Comparison of ENCODE assay signal across 8 mouse cellular contexts in genomic region chr6:94700067-94700491, GRCm38 (mm10). TPM values are rescaled to one million over a fixed set of nuclear protein-coding genes. Genes with fewer than 3 reads are reported as not detected.
DNase-seq lines count a peak whose midpoint lies in the region; ATAC-seq lines count a peak whose summit lies in the region.

TSS of gene Lrig1 (minus strand) at chr6:94700158.

- 0% methylated on average over 35 of the region's 40 CpGs for WGBS in embryonic facial prominence, embryonic 13.5 days
- under 1% methylated on average over 39 of the region's 40 CpGs for WGBS in midbrain, embryonic 11.5 days

- no peaks in the 10 kb centered on the region for H3K36me3 ChIP-seq in embryonic facial prominence, embryonic 13.5 days
- no peaks in the 10 kb centered on the region for H3K36me3 ChIP-seq in midbrain, embryonic 11.5 days (ENCODE audit: control insufficient read depth, insufficient read depth, low read length)

- H3K27ac ChIP-seq in embryonic facial prominence, embryonic 13.5 days = peak within 1 kb of the TSS; percentile 92
- H3K27ac ChIP-seq in midbrain, embryonic 11.5 days (ENCODE audit: low read depth, low read length) = peak within 1 kb of the TSS; percentile 87

- peak; percentile 88 to 95 for DNase-seq in adrenal gland, postnatal 4 days (ENCODE audit: low spot score in 2 of 2)
- DNase-seq in heart, adult 11 months = peak; percentile 100
- DNase-seq in kidney, adult 11 months = peak; percentile 99
- peak; percentile 99 for DNase-seq in left cerebral cortex, postnatal 4 days
- DNase-seq in midbrain, embryonic 11.5 days (ENCODE audit: low spot score, missing footprints) = peak; percentile 99
- DNase-seq in right cerebral cortex, postnatal 4 days = peak; percentile 93
- peak; percentile 98 for DNase-seq in yolk sac, embryonic 10.5 days (ENCODE audit: low spot score)

- no peaks in the 10 kb centered on the region for H3K9me3 ChIP-seq in embryonic facial prominence, embryonic 13.5 days
- H3K9me3 ChIP-seq in midbrain, embryonic 11.5 days (ENCODE audit: control insufficient read depth, low read length) = no peaks in the 10 kb centered on the region

- ATAC-seq in embryonic facial prominence, embryonic 13.5 days (ENCODE audit: insufficient number of reproducible peaks, insufficient read depth, low FRiP score, low TSS enrichment, low read depth) = peak; percentile 99
- ATAC-seq in midbrain, embryonic 11.5 days (ENCODE audit: low FRiP score) = peak; percentile 99

- peak within 1 kb of the TSS; percentile 97 for H3K4me3 ChIP-seq in embryonic facial prominence, embryonic 13.5 days
- H3K4me3 ChIP-seq in midbrain, embryonic 11.5 days (ENCODE audit: low read depth, low read length) = peak within 1 kb of the TSS; percentile 90

- H3K9ac ChIP-seq in embryonic facial prominence, embryonic 13.5 days = peak within 1 kb of the TSS; percentile 98
- H3K9ac ChIP-seq in midbrain, embryonic 11.5 days (ENCODE audit: low read length) = peak within 1 kb of the TSS; percentile 94

- peaks cover 38% of the 10 kb centered on the region for H3K27me3 ChIP-seq in embryonic facial prominence, embryonic 13.5 days
- no peaks in the 10 kb centered on the region; the same call in 1 of the 2 replicates for H3K27me3 ChIP-seq in midbrain, embryonic 11.5 days (ENCODE audit: control insufficient read depth, insufficient read depth, low read length)

- intact Hi-C loops in left cerebral cortex, postnatal 4 days (cut with DNase I) = loop anchor here (5.0 kb wide), 1 partner anchor 267 kb away; no protein-coding TSS in a partner anchor

- peak within 1 kb of the TSS; percentile 90 for H3K4me2 ChIP-seq in embryonic facial prominence, embryonic 13.5 days
- H3K4me2 ChIP-seq in midbrain, embryonic 11.5 days = peak within 1 kb of the TSS; percentile 90

- peaks cover 54% of the 10 kb centered on the region for H3K4me1 ChIP-seq in embryonic facial prominence, embryonic 13.5 days
- peaks cover 31% of the 10 kb centered on the region for H3K4me1 ChIP-seq in midbrain, embryonic 11.5 days (ENCODE audit: control insufficient read depth, insufficient read depth, low read length)

RNA-seq across cellular contexts. Expression of gene Lrig1, which starts in this region (rescaled TPM):
- 10 to 100 TPM; 14.5 to 15.3 TPM for total RNA-seq in adrenal gland, postnatal 4 days (2021)
- polyA plus RNA-seq in embryonic facial prominence, embryonic 13.5 days (2015; fragmentation: Nextera tagmentation; extraction: Ambion mirVana) = 17.4 and 18.9 TPM in 2 replicates
- total RNA-seq in left cerebral cortex, postnatal 4 days (2021) = 10 to 100 TPM; 28.3 to 32.8 TPM
- polyA plus RNA-seq in midbrain, embryonic 11.5 days (2014; fragmentation: Nextera tagmentation; extraction: Ambion mirVana) = 15.9 and 17.4 TPM in 2 replicates

Comparison
In these comparisons a context has a peak if more than half of its experiments do, and no peak if none do; other contexts are left out.
1. Peak in every context shown above with its lines: DNase-seq, ATAC-seq, H3K4me3 ChIP-seq and H3K27ac ChIP-seq.